Mouse (Mus musculus) layer of hippocampus, adult 8-10 months (tissue): ENCODE data around the gene Stn1. TPM values are rescaled to one million over a fixed set of nuclear protein-coding genes. Genes with fewer than 3 reads are reported as not detected.
A peak's percentile ranks its signal among the peaks of the same experiment; 100 is the strongest.

Experiments
- DNase-seq, 2 experiments: peaks; one replicate each; pipeline ENCODE4 v3.0.0; 2022; ENCODE audit warnings: low spot score in 2 of 2
- total RNA-seq, 4 experiments: library from RNA; stranded (reverse); gene quantifications; 2 replicates each; pipeline ENCODE4 v1.2.4; 2022

Stn1 gene
- total RNA-seq, 4 experiments from 2014 or later = 19.9 to 29.8 (median 23.6) TPM

GRCm38 (mm10) chr19:47545055-47545454 lies 7.7 kb upstream of the Stn1 start:
- no peak for DNase-seq

GRCm38 (mm10) chr19:47542441-47542840 lies 5.1 kb upstream of the Stn1 start:
- no peak for DNase-seq

GRCm38 (mm10) chr19:47538801-47539200 lies 1.5 kb upstream of the Stn1 start:
- no peak for DNase-seq

DNA sequence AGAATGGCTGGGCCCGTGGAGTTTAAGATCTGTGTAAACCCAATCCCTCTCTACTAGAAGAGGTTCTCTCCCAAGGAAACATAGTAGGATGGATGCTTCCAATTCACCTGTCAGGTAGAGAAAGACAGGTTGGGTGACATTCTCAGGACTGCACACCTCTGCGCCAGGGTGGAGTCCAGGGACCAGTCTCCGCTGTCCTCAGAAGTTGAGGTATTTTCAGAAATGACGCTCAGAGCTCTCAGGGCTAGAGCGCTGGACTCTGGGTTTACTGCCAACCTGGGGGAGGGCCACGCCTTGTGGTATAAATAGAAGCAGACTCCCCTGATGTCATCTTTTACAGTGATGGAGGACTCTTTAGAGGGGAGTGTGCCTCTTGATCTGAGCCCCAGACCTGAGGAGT lies 572 bp upstream of the Stn1 start:
- no peak for DNase-seq

DNA sequence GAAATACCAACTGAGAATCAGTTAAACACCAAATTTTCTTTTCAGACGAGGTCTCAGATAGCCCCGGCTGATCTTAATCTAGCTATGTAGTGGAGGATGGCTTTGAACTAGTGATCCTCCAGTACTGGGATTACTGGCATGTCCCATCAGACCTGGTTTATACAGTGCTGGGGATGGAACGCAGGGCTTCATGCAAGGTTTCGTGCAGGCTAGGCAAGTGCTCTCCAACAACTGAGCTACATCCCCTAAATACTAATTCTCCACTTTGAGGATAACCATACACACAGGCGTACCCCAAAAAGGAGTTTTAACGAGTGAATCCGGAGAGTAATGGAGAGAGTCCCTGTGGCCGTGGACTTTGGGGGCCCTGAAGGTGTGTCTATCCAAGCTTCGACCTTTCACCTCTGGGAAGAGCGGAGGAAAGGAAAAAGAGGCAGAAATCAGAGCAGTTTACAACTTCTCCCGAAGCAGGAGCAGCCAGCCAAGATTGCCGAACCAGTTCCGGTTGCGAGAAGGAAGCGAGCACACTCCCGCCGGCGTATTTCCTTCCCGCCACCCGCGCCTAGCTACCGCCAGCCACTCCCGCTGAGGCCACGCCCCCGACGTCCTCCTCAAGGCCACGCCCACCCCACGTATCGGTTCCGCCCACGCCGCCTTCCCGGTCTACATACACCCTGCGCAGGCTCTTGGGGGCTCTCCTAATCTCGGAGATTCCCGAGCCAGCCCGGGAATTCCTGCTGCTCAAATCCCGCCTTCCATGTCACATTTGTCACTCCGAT lies 597 bp downstream of the Stn1 start:
- DNase-seq = peak; percentile 94 to 96

DNA sequence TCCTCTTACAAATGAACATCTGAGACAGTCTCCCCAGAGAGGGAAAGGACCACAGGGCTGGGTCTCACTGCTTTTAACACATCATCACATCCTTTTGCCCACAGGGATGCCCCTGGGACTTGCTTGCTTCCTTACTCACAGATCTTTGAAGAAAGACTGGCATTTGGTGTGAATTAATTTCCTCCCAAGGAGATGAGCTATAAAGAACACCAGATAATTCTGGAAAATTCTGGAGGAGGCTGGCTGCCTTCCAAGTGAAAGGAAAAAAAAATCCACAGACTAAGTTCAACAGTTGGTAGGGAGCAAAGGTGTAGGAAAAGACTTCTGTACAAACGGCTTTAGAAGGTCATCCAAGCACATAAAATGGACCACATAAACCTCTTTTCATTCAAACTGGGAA lies 3.2 kb downstream of the Stn1 start:
- DNase-seq = no peak

DNA sequence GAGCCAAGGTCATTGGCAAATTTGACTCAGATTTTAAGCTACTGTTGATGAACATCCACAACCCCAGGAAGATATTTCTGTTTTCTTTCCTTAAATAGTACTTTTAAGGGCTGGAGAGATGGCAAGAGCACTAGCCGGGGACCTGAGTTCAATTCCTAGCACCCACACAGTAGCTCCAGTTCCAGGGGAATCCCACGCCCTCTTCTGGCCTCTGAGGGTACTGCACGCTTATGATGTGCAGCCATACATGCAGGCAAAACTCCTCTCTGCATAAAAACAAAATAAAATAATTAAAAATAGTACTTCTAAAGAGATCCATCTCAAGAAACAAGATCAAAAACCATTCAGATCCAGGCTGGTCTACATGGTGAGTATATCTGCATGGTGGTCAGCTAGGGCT lies 4.9 kb downstream of the Stn1 start:
- no peak for DNase-seq

GRCm38 (mm10) chr19:47531309-47531708 lies 6.0 kb downstream of the Stn1 start:
- no peak for DNase-seq

DNA sequence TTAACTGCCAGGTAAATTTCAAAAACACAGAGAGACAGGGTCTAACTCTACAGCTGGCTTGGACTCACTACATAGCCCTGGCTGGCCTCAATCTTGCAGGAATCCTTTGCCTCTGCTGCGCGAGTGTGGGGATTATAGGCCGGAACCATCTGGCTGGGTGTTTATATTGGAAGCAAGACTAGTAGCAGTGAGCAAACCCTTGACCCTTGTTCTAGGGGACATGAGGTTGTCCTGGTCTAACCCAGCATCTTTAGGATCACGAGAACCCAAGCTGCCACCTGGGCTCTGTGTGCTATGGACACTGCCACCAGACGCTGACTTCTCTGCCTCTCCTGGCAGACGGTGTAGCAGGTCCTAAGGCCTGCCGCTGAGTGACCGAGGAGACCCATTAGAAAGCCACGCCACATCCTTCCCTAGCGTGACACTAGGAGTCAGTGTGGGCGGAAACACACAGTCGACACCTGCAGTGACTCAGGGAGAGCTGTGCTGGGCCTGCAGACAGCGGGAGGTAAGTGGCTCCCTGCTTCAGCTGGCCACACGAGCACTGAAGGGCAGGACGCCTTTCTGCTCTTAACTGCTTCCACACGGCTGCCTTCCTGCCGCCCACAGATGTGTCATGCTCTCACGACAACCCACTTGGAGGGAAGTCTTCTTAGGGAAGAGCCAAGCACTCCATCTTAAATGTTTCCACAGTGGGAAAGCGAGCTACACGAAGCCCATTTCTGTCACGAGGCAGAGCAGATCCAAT lies 10.9 kb downstream of the Stn1 start:
- no peak for DNase-seq

- no peak for DNase-seq
These were observed 12.4 kb downstream of the Stn1 start for GRCm38 (mm10) chr19:47524905-47525304.

DNA sequence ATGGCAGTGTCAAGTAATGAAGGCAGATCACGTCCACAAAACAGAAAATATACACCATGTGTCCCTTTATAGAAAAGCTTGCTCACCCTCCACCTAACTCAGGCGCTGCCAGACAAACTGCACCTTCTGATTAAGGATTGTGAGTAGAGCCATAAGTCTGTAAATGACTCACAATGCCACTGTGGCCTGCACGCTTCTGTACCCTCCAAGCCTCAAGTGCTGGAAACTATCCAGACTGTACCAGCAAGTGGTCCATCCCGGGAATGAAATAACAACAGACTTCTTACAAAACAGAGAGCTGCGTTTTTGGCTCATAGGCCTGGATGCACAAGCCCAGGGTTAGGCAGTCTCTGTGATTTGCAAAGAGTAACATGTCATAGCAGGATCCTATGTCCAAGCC lies 15.9 kb downstream of the Stn1 start:
- no peak for DNase-seq

DNA sequence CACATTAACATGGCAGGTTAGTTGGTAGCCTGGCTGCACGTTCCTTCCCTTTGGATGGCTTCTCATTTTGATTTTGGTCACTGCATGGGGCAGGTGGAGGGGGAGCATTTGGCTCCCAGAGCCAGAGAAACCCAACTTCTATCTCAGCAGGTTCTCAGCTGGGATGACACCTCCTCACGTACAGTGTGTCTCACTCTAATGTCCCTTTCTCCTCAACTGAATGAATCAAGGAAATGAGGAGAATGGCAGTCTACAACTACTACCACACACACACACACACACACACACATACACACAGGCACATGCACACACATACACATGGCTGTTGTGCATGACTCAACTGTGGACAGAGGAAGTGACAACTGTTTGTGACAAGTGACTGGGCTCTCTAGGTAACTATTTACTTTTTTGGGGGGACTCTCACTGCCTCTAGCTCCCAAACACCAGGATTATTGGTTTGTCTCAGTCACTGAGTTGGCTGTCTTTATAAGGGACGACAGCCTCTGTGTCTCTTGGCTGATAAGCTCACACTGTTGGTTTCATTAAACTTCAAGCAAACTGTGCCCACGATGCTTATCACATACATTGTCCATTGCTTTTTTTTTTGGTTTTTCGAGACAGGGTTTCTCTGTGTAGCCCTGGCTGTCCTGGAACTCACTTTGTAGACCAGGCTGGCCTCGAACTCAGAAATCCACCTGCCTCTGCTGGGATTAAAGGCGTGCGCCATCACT lies 18.0 kb downstream of the Stn1 start:
- DNase-seq = no peak

- no peak for DNase-seq
These were observed 18.7 kb downstream of the Stn1 start for GRCm38 (mm10) chr19:47518475-47519162.

GRCm38 (mm10) chr19:47517570-47517969 lies 19.7 kb downstream of the Stn1 start:
- DNase-seq = no peak

DNA sequence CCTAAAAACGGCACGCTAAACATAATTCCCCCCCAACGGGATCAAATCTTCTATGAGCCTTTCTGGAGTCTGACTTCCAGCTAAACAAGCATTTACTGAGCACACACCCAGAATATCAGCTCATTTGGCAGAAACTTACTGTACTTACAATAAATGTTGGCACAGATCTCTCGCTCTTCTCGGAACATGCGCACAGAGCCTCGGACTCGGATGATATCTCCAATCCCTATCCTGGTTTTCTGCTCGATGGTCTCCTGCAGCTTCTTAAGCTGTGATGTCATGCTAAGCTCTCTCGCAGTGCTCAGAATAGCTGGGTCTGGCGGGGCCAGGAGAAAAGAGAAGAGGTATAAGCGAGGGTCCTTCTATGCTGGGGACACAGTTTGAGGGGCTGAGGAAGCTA lies 20.4 kb downstream of the Stn1 start:
- DNase-seq = no peak

DNA sequence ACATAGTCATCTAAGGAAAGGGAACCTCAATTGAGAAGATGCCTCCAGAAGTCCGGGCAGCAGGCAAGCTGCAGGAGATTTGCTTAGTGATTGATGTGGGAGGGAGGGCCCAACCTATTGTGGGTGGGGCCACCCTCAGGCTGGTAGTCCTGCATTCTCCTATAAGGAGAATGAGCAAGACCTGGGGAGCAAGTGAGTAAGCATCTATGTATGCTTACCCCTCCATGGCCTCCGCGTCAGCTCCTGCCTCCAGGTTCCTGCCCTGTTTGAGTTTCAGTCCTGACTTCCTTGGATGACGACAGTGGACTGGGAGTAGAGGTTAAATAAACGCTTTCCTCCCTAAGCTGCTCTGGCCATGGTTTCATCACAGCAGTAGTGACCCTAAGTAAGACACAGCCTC lies 22.2 kb downstream of the Stn1 start:
- no peak for DNase-seq

DNA sequence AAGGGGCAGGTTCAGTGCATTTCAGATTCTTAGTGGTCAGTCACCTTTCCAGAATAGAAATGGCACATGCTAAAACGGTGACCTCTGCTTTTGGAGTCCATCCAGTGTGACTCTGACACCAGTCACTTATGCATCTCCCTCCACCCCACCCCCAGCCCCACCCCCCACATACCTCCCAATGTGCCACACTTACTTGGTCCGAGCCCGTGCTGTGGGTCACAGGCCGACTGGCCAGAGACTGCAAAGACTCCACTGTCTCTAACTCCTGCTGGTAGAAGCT lies 23.7 kb downstream of the Stn1 start:
- DNase-seq = no peak

DNA sequence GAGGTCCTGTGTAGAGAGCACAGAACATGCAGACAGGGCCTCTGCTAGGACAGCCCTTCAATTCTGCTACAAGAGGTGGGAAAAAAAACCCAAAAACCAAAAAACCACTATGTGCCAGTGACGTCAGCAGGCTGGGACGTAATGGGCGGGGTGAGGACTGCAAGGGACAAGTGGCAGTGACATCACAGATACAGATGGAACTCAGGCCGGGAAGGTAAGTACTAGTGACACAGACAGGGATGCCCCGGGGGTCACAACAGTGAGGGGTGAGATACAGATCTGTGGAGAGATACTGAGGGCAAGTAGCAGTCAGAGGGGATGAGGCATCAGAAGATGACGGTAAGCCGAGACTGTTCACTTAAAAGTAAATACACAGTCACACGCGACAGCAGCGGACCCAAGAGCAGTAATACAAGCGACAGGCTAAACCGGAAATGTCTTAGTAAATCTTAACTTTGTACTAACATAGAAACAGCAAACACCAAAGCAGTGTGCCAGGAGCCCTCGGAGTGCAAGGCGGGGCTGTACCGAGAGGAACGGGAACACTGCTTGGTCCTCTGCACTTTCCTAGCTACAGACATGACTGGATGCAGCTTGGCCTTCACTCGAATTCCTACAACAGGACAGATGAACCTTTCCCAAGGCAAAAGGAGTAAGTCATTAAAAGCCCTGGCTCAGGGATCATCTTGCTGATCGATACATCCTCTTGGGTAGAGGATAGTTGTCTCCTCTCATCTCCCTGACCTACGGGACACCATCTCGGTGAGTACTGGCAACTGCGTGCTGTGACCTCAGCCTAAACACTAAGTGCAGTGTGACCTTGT lies 24.3 kb downstream of the Stn1 start:
- no peak for DNase-seq

- DNase-seq = no peak
These were observed 25.3 kb downstream of the Stn1 start for GRCm38 (mm10) chr19:47511958-47512357.

GRCm38 (mm10) chr19:47511294-47511675 lies 26.0 kb downstream of the Stn1 start:
- no peak for DNase-seq
